Mouse (Mus musculus): Measurements from ENCODE around the gene Fhad1. TPM values are rescaled to one million over a fixed set of nuclear protein-coding genes. Genes with fewer than 3 reads are reported as not detected.

Gene Fhad1
- total and polyA plus RNA-seq, 2 experiments from 2014 or later: 5.6 to 7.2 TPM

DNA sequence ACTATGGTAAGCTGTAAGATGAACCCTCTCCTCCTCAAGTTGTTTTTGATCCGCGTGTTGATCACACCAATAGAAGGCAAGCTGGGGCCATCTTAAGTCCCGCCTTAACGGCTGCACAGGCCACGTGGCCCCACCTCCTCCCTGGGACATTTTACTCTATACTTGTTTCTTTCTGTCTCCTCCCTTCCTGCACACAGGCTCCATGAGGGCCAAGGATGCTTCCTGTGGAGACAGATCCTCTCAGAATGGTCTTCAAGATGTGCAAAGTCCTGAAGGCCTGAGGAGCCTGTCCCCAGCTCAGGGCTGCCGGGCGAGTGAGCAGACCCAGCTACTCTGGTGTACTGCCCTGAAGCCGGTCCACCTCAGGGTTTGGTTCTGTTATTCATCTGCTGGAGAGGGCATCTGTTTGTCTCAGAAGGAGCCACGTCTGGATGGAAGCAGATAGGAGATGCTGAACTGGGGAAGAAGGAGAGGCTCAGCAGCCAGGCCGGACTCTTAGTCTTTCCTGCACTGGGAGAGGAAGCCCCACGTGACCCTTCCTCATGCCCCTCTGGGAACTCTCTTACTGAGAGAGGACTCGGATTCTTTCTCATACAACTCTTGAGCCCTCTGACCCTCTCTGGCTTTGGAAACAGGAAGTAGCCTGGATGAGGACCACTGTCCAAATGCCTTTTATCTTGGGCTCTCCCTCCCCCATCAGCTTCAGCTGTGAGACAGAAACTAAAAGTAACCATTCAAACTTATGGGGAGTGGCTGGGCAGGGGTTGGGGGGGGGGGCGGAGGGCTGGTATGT, 101.5 kb downstream of the Fhad1 start:
- H3K4me2 ChIP-seq (ENCODE audit: low read depth, low read length, poor library complexity, severe bottlenecking): no peak overlapping the region
- ATAC-seq (ENCODE audit: low FRiP score) (no peak), DNase-seq (ENCODE audit: low spot score) (no peak)
- no peaks in the 10 kb centered on the region for H3K36me3 ChIP-seq (ENCODE audit: insufficient read depth, low read length)
- H3K9ac ChIP-seq (replicated peaks; ENCODE audit: low read length, poor library complexity, severe bottlenecking): no peak overlapping the region
- no peak overlapping the region for H3K4me3 ChIP-seq (ENCODE audit: low read depth, low read length)
- TF ChIP-seq CTCF (IDR thresholded peaks at IDR 0.05): no peak
- H3K27me3 ChIP-seq (ENCODE audit: insufficient read depth, low read length): no peaks in the 10 kb centered on the region
- no peaks in the 10 kb centered on the region for H3K4me1 ChIP-seq (ENCODE audit: insufficient read depth, low read length)
- 81% methylated on average over 13 of the region's 13 CpGs for WGBS
- H3K9me3 ChIP-seq (ENCODE audit: low read length): no peaks in the 10 kb centered on the region
- H3K27ac ChIP-seq (ENCODE audit: low read depth, low read length): no peak overlapping the region

DNA sequence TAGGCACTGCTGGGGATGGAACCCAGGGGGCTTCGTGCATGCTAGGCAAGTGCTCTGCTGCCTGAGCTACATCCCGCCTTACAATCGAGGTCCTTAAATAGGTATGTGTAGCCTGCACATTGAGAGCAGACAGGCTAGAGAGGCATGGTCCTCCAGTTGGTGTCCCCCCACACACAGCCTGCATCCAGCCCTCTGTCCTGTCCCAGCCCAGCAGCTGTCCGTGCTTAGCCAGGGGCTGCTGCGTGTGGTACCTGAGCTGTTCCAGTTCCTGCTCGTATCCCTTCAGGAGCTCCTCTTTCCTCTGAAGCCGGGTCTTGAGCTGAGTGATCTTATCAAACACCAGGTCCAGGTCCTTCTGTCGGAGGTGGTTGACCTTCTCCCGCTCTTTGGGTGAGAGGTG, 110.2 kb downstream of the Fhad1 start:
- Histone ChIP-seq H3K27me3 (ENCODE audit: insufficient read depth, low read length) (no peaks in the 10 kb centered on the region), H3K4me3 (ENCODE audit: low read depth, low read length) (no peak overlapping the region), H3K4me2 (ENCODE audit: low read depth, low read length, poor library complexity, severe bottlenecking) (no peak overlapping the region), H3K9ac (replicated peaks; ENCODE audit: low read length, poor library complexity, severe bottlenecking) (no peak overlapping the region), H3K9me3 (ENCODE audit: low read length) (no peaks in the 10 kb centered on the region), H3K36me3 (ENCODE audit: insufficient read depth, low read length) (no peaks in the 10 kb centered on the region), H3K27ac (ENCODE audit: low read depth, low read length) (no peak overlapping the region), H3K4me1 (ENCODE audit: insufficient read depth, low read length) (peaks cover 7% of the 10 kb centered on the region; the same call in 1 of the 2 replicates)
- DNase-seq (ENCODE audit: low spot score): no peak
- TF ChIP-seq CTCF (IDR thresholded peaks at IDR 0.05): no peak
- WGBS: 87% methylated on average over 9 of the region's 9 CpGs
- ATAC-seq (ENCODE audit: low FRiP score): no peak

DNA sequence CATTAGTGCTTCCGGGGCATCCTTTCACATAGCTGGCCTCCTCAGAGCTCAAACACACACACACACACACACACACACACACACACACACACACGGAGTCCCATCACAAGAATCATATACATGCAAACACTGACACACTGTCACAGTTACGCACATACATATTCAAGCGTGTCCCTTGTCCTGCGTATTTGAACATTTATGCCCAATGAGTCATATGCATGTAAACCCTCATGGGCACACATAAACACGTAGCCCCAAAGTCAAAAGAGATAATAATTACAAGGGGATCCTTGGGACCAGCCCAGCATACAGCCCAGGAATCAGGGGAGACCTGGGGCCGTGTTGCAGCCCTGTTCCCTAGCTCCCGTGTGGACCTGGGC, 112.4 kb downstream of the Fhad1 start:
- Histone ChIP-seq H3K9me3 (ENCODE audit: low read length) (no peaks in the 10 kb centered on the region), H3K4me1 (ENCODE audit: insufficient read depth, low read length) (peaks cover 7% of the 10 kb centered on the region; the same call in 1 of the 2 replicates), H3K4me2 (ENCODE audit: low read depth, low read length, poor library complexity, severe bottlenecking) (no peak overlapping the region), H3K36me3 (ENCODE audit: insufficient read depth, low read length) (no peaks in the 10 kb centered on the region), H3K27ac (ENCODE audit: low read depth, low read length) (0 out of 2 replicates have a peak overlapping the region, but pooled peaks have one; percentile 18), H3K4me3 (ENCODE audit: low read depth, low read length) (no peak overlapping the region), H3K9ac (replicated peaks; ENCODE audit: low read length, poor library complexity, severe bottlenecking) (0 out of 2 replicates have a peak overlapping the region, but pooled peaks have one; percentile 8), H3K27me3 (ENCODE audit: insufficient read depth, low read length) (no peaks in the 10 kb centered on the region)
- ATAC-seq (ENCODE audit: low FRiP score) (no peak), DNase-seq (ENCODE audit: low spot score) (no peak)
- TF ChIP-seq CTCF (IDR thresholded peaks at IDR 0.05): no peak
- WGBS: 41% methylated on average over 8 of the region's 8 CpGs

DNA sequence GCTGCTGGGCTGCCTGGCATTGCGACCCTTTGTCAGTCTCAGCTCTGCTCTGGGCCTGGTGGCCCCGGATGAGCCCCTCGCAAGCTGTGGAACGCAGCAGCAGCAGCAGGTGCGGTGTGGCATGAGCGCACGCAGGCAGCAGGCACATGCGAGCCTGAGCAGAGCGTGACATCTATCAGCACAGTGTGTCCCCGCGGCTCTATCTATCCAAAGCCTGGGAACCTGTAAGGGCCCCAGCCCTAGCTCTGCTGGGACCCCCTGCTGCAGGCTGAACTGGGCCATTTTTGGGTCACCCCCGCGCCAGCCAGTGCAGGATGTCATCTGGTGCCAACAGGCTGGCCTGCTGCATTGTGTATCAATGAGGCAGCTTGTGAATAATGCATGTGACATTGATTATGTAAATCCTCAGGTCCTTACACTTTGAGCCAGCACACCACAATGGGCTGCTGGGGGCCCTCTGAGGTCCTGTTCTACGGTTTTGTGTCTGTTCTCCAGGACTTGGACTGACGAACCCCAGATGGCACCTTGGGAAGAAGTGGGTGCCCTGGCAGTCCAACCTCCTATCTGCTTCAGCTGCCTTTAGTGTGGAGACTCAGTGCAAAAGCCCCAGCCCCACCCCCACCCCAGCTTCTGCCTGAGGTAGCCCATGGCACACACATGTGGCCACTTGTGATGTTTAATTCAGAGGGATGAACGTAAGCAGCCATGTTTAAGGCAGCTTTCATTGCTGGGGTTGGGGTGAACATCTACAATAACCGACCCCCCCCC, 113.0 kb downstream of the Fhad1 start:
- Histone ChIP-seq H3K4me2 (ENCODE audit: low read depth, low read length, poor library complexity, severe bottlenecking) (no peak overlapping the region), H3K27ac (ENCODE audit: low read depth, low read length) (peak overlapping the region; percentile 65), H3K27me3 (ENCODE audit: insufficient read depth, low read length) (no peaks in the 10 kb centered on the region), H3K4me3 (ENCODE audit: low read depth, low read length) (no peak overlapping the region), H3K36me3 (ENCODE audit: insufficient read depth, low read length) (no peaks in the 10 kb centered on the region), H3K4me1 (ENCODE audit: insufficient read depth, low read length) (peaks cover 7% of the 10 kb centered on the region; the same call in 1 of the 2 replicates), H3K9ac (replicated peaks; ENCODE audit: low read length, poor library complexity, severe bottlenecking) (peak overlapping the region; percentile 36), H3K9me3 (ENCODE audit: low read length) (no peaks in the 10 kb centered on the region)
- 22% methylated on average over 17 of the region's 17 CpGs for WGBS
- TF ChIP-seq CTCF (IDR thresholded peaks at IDR 0.05): no peak
- DNase-seq (ENCODE audit: low spot score) (peak; percentile 54), ATAC-seq (ENCODE audit: low FRiP score) (peak; percentile 81)

DNA sequence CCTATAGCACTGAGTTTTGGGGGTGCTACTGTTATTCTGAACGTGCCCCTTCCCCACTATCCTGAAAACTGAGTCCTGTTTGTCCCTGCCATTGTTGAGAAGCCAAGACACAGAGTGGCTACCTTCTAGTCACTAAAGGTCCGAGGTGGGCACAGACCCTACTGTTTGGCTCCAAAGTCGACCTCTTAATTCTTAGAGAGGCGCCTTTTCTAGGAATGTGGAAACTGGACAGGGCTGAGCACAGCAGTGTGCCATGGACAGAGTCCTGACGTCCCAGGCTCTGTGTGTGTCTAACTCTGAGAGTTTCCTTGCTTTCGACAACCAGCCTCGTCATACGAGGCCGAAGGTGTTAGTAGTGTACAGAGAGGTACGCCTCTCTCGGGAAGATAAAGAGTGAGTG, 114.5 kb downstream of the Fhad1 start:
- WGBS: 50% methylated on average over 11 of the region's 11 CpGs
- no peaks in the 10 kb centered on the region for H3K27me3 ChIP-seq (ENCODE audit: insufficient read depth, low read length)

More for the DNA sequence above, 114.5 kb downstream of the Fhad1 start:
- Histone ChIP-seq H3K36me3 (ENCODE audit: insufficient read depth, low read length) (no peaks in the 10 kb centered on the region), H3K4me3 (ENCODE audit: low read depth, low read length) (no peak overlapping the region), H3K9me3 (ENCODE audit: low read length) (no peaks in the 10 kb centered on the region), H3K9ac (replicated peaks; ENCODE audit: low read length, poor library complexity, severe bottlenecking) (no peak overlapping the region), H3K27ac (ENCODE audit: low read depth, low read length) (0 out of 2 replicates have a peak overlapping the region, but pooled peaks have one; percentile 49), H3K4me2 (ENCODE audit: low read depth, low read length, poor library complexity, severe bottlenecking) (no peak overlapping the region), H3K4me1 (ENCODE audit: insufficient read depth, low read length) (peaks cover 7% of the 10 kb centered on the region; the same call in 1 of the 2 replicates)
- no peak for TF ChIP-seq CTCF (IDR thresholded peaks at IDR 0.05)
- no peak for DNase-seq (ENCODE audit: low spot score)
- ATAC-seq (ENCODE audit: low FRiP score): no peak

All from midbrain, postnatal 0 days (tissue).